Mouse (Mus musculus) kidney, embryonic 14.5 days (tissue): ENCODE measurements at regions not wholly inside any gene's neighbourhood (a gene's known extent, or its start where the extent isn't known, plus 50 kb on each side); places are given as distances from the start of the nearest gene placed in this dataset.

Source experiments
- ATAC-seq: fragments of 200-750 bp; cut with Nextera tagmentation; 2 replicates; pipeline ENCODE4 v1.8.0; 2017; ENCODE audit warnings: moderate number of reproducible peaks, mild to moderate bottlenecking, moderate TSS enrichment, moderate library complexity; ENCODE audit not compliant: low FRiP score, low TSS enrichment
- H3K27ac ChIP-seq: fragments of 300-500 bp; sonication (generic); 2 replicates; pipeline ENCODE4 v1.5.1; 2014; ENCODE audit warnings: low read depth, mild to moderate bottlenecking, low read length, moderate library complexity, mixed read lengths
- H3K27me3 ChIP-seq: fragments of 300-500 bp; sonication (generic); 2 replicates; pipeline ENCODE4 v1.6.1; 2014; ENCODE audit warnings: mild to moderate bottlenecking, low read length; ENCODE audit not compliant: control insufficient read depth, insufficient read depth
- H3K36me3 ChIP-seq: fragments of 300-500 bp; sonication (generic); 2 replicates; pipeline ENCODE4 v1.6.1; 2014; ENCODE audit warnings: low read length, mixed read lengths; ENCODE audit not compliant: control insufficient read depth, insufficient read depth
- H3K4me1 ChIP-seq: fragments of 300-500 bp; sonication (generic); 2 replicates; pipeline ENCODE4 v1.6.1; 2014; ENCODE audit warnings: low read length, mixed read lengths; ENCODE audit not compliant: control insufficient read depth, insufficient read depth
- H3K4me2 ChIP-seq: fragments of 300-500 bp; sonication (generic); replicated peaks from 2 replicates; pipeline ENCODE4 v1.6.1; 2014; ENCODE audit warnings: low read depth, mild to moderate bottlenecking, low read length
- H3K4me3 ChIP-seq: fragments of 300-500 bp; sonication (generic); 2 replicates; pipeline ENCODE4 v1.5.1; 2014; ENCODE audit warnings: mild to moderate bottlenecking, low read length
- H3K9ac ChIP-seq: fragments of 300-500 bp; sonication (generic); 2 replicates; pipeline ENCODE4 v1.6.1; 2014; ENCODE audit warnings: low read depth, mild to moderate bottlenecking, low read length, moderate library complexity
- H3K9me3 ChIP-seq: fragments of 300-500 bp; sonication (generic); 2 replicates; pipeline ENCODE4 v1.6.1; 2016; ENCODE audit warnings: low read length; ENCODE audit not compliant: control insufficient read depth
- WGBS: fragments of 180-500 bp; shearing (Covaris S2); extraction: QIAGEN DNeasy Blood & Tissue Kit; methylation state at CpG from one replicate; pipeline ENCODE4 v1.1.7; 2014; 5-methylcytosine and 5-hydroxymethylcytosine counted together

DNA sequence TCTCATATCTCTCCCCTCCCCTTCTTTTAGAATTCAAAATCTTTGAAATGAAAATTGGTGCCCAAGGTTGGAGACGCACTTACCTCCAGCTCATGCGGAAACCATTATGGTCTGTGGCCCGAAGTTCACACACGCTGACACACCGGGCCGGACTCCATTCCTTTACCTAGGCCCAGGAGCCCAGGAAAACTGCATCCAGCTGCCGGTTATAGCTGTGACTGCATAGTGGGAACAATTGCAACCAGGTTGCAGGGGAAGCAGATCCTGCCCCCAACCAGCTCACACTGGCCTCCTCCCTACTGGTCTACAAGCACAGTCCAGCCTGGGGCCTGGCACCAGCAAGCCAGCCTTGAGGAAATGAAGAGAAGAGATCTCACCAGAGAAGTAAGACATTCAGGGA, 69.9 kb upstream of the Gm26897 start:
- ATAC-seq = no peak
- Histone ChIP-seq H3K36me3 (no peaks in the 10 kb centered on the region), H3K27me3 (no peaks in the 10 kb centered on the region), H3K4me3 (no peak overlapping the region), H3K4me2 (no peak overlapping the region), H3K9me3 (peaks cover 6% of the 10 kb centered on the region; the same call in 1 of the 2 replicates), H3K4me1 (no peaks in the 10 kb centered on the region), H3K27ac (no peak overlapping the region), H3K9ac (no peak overlapping the region)
- WGBS = 92% methylated on average over 7 of the region's 7 CpGs

- ATAC-seq = no peak
- WGBS = 70% methylated on average over 19 of the region's 19 CpGs
- H3K4me2 ChIP-seq = no peak overlapping the region
- no peak overlapping the region for H3K4me3 ChIP-seq
- no peaks in the 10 kb centered on the region for H3K27me3 ChIP-seq
- no peaks in the 10 kb centered on the region for H3K4me1 ChIP-seq
- H3K9ac ChIP-seq = no peak overlapping the region
- H3K9me3 ChIP-seq = peaks cover 9% of the 10 kb centered on the region; the same call in 1 of the 2 replicates
- no peak overlapping the region for H3K27ac ChIP-seq
- H3K36me3 ChIP-seq = no peaks in the 10 kb centered on the region
Observed at GRCm38 (mm10) chr5:111665406-111665805, 68.3 kb upstream of the Gm26897 start.

GRCm38 (mm10) chr5:111666007-111666406, 67.7 kb upstream of the Gm26897 start:
- H3K27ac ChIP-seq = no peak overlapping the region

GRCm38 (mm10) chr5:111667901-111668300, 65.8 kb upstream of the Gm26897 start:
- H3K4me3 ChIP-seq = no peak overlapping the region
- ATAC-seq = no peak
- H3K27me3 ChIP-seq = no peaks in the 10 kb centered on the region; the same call in 1 of the 2 replicates
- peaks cover 7% of the 10 kb centered on the region; the same call in 1 of the 2 replicates for H3K4me1 ChIP-seq
- H3K4me2 ChIP-seq = no peak overlapping the region
- H3K9me3 ChIP-seq = peaks cover 9% of the 10 kb centered on the region; the same call in 1 of the 2 replicates
- WGBS = 71% methylated on average over 3 of the region's 3 CpGs
- H3K36me3 ChIP-seq = no peaks in the 10 kb centered on the region
- H3K9ac ChIP-seq = no peak overlapping the region
- H3K27ac ChIP-seq = no peak overlapping the region

More at GRCm38 (mm10) chr5:111666007-111666406, 67.7 kb upstream of the Gm26897 start:
- no peaks in the 10 kb centered on the region for H3K4me1 ChIP-seq
- no peak overlapping the region for H3K4me3 ChIP-seq
- H3K9me3 ChIP-seq = peaks cover 9% of the 10 kb centered on the region; the same call in 1 of the 2 replicates
- H3K4me2 ChIP-seq = no peak overlapping the region
- H3K36me3 ChIP-seq = no peaks in the 10 kb centered on the region
- H3K27me3 ChIP-seq = no peaks in the 10 kb centered on the region
- ATAC-seq = no peak
- H3K9ac ChIP-seq = no peak overlapping the region
- 68% methylated on average over 8 of the region's 8 CpGs for WGBS

DNA sequence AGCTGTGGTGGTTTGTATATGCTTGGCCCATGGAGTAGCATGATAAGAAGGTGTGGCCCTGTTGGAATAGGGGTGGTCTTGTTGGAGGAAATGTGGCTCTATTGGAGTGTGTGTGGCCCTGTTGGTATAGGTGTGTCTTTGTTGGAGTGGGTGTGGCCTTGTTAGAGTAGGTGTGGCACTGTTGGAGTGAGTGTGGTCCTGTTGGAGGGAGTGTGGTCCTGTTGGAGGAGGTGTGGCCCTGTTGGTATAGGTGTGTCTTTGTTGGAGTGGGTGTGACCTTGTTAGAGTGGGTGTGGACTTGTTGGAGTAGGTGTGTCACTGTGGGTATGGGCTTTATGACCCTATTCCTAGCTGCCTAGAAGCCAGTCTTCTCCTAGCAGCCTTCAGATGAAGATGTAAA, 64.6 kb upstream of the Gm26897 start:
- Histone ChIP-seq H3K9ac (no peak overlapping the region), H3K4me2 (no peak overlapping the region), H3K4me1 (peaks cover 7% of the 10 kb centered on the region; the same call in 1 of the 2 replicates), H3K4me3 (no peak overlapping the region), H3K9me3 (peaks cover 9% of the 10 kb centered on the region; the same call in 1 of the 2 replicates), H3K36me3 (no peaks in the 10 kb centered on the region), H3K27me3 (no peaks in the 10 kb centered on the region; the same call in 1 of the 2 replicates), H3K27ac (no peak overlapping the region)
- no peak for ATAC-seq

DNA sequence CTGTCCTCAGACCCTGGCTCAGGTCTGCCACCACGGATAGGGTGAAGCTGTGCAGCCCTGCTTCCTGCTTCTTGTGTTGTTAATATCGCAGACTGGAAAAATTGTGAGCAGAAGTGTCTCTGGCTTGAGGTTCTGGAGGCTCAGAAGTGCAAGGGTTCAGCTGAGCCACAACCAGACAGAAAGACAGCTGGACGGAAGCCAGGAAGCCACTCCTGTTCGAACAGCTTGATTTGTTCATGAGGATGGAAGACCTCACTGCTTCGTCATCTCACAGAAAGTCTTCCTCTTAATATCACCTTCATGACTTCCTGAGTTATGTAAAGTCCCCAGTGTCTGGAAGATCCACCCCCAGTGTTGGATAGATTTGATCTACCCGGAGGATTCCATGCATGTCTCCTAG, 62.0 kb upstream of the Gm26897 start:
- H3K36me3 ChIP-seq = no peaks in the 10 kb centered on the region
- no peak overlapping the region for H3K27ac ChIP-seq
- no peak overlapping the region for H3K9ac ChIP-seq
- ATAC-seq = no peak
- H3K4me1 ChIP-seq = peaks cover 23% of the 10 kb centered on the region; the same call in 1 of the 2 replicates
- peaks cover 9% of the 10 kb centered on the region; the same call in 1 of the 2 replicates for H3K9me3 ChIP-seq
- H3K4me2 ChIP-seq = no peak overlapping the region
- 55% methylated on average over 6 of the region's 6 CpGs for WGBS
- H3K4me3 ChIP-seq = no peak overlapping the region
- no peaks in the 10 kb centered on the region; the same call in 1 of the 2 replicates for H3K27me3 ChIP-seq

DNA sequence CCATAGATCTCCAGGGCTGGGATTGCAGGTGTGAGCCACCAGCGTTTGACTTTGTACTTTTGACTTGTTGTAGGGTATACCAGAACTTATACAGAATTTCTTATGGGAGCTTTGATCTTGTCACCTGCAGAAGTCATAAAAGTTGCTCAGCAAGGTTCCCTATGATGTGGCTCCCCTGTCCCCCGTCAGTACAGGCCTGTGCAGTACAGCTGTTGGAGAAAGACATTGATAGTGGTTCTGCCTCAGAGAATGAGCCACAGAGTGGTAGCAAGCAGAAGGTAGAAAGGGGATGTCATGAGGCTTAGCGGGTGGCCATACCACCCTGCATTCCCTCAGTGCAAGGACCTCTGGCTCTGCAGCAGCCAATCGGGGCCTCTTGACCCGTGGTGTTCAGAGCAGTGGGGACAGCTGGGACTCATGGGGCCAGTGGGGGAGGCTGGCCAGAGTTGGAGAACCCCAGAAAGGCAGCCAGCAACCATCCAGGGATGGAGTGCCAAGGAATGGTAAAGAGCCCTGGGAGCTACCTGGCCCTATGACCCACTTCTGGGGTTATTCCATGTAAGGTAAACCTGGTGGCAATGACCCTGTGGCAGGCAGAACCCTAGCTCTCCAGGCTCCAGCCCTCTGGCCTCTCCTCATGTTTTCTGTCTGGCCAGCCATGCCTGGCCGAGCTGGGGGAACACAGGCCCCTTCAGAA, 58.6 kb upstream of the Gm26897 start:
- H3K27me3 ChIP-seq = no peaks in the 10 kb centered on the region; the same call in 1 of the 2 replicates
- no peak overlapping the region for H3K9ac ChIP-seq
- WGBS = 31% methylated on average over 6 of the region's 6 CpGs
- ATAC-seq = peak; percentile 53
- H3K4me2 ChIP-seq = no peak overlapping the region
- peaks cover 23% of the 10 kb centered on the region for H3K4me1 ChIP-seq
- H3K27ac ChIP-seq = peak overlapping the region; percentile 63; the same call in 1 of the 2 replicates
- no peaks in the 10 kb centered on the region for H3K36me3 ChIP-seq
- H3K4me3 ChIP-seq = no peak overlapping the region
- no peaks in the 10 kb centered on the region for H3K9me3 ChIP-seq

DNA sequence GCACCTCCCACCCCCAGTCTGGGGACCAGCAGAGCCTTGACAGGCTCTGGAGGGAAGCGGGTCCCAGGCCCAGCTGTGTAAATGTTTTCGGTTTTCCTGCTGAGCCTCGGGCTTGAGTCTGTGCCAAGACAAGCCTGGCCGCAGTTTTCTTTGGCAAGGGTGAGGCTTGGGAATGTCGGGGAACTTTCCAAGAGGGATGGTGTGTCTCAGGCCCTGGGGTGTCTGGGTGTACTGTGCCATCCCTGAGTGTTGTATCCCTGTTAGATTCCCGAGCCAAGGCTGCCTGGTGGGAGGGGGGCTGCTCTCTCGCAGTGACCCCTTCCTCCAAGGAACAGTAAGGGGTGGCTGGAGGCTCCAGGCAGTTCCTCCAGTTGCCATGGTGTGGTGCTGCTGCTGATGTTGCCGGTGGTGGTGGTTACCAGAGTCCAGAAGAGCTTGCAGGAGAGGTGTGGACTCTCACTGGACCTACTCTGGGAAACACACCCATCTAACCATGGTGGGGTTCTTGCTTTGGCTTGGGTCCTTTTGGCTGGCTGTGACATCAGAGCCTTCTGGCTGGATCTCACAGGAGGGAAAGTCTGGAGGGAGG, 58.0 kb upstream of the Gm26897 start:
- H3K9ac ChIP-seq = no peak overlapping the region
- H3K36me3 ChIP-seq = no peaks in the 10 kb centered on the region
- no peaks in the 10 kb centered on the region; the same call in 1 of the 2 replicates for H3K27me3 ChIP-seq
- no peak overlapping the region for H3K4me3 ChIP-seq
- peak overlapping the region; percentile 63; the same call in 1 of the 2 replicates for H3K27ac ChIP-seq
- H3K4me1 ChIP-seq = peaks cover 23% of the 10 kb centered on the region
- H3K9me3 ChIP-seq = no peaks in the 10 kb centered on the region
- 8% methylated on average over 8 of the region's 8 CpGs for WGBS
- peak; percentile 90 for ATAC-seq
- H3K4me2 ChIP-seq = no peak overlapping the region

- Histone ChIP-seq H3K4me2 (no peak overlapping the region), H3K4me1 (peaks cover 15% of the 10 kb centered on the region), H3K36me3 (no peaks in the 10 kb centered on the region), H3K4me3 (no peak overlapping the region), H3K27ac (no peak overlapping the region), H3K9me3 (no peaks in the 10 kb centered on the region), H3K27me3 (peaks cover 5% of the 10 kb centered on the region), H3K9ac (no peak overlapping the region)
- ATAC-seq = no peak
- WGBS = 51% methylated on average over 6 of the region's 6 CpGs
Observed at GRCm38 (mm10) chr5:111677847-111678311, 55.8 kb upstream of the Gm26897 start.
